Mouse (Mus musculus): Measurements from ENCODE around the gene Sema3a. TPM values are rescaled to one million over a fixed set of nuclear protein-coding genes. Genes with fewer than 3 reads are reported as not detected.
A peak's percentile ranks its signal among the peaks of the same experiment; 100 is the strongest.

Sema3a gene
- 24.7 and 39.4 TPM in 2 replicates for polyA plus RNA-seq (2015; fragmentation: Nextera tagmentation; extraction: Ambion mirVana)

DNA sequence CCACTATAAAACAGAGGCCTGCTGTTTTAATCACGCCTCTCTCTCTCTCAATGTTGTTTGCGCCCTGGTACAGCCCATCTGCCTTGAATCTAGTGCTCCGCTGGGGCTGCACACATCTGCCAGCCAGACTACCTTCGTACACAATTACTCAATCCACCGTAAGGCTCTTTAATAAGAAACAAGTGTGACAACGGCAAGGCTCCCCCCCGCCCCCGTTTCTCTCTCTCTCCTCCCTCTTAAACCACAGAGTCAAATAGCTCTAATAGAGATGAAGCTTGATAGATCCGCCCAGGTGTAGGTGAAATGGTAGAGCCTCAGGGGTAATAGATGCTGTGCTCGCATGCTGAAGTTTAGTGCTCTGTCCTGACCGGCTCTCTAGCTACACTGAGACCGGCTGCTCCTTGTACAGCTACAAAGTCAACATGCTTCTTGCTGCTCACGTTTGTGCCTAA lies at the start of gene Sema3a:
TSS of gene Sema3a (plus strand) at position 174 of the 452 bp plus-strand sequence.
- Histone ChIP-seq H3K27me3 (replicated peaks; ENCODE audit: insufficient read depth, low read length) (no peaks in the 10 kb centered on the region), H3K27ac (ENCODE audit: low read length) (no peak within 1 kb of the TSS), H3K9me3 (ENCODE audit: low read length) (no peaks in the 10 kb centered on the region), H3K4me3 (ENCODE audit: low read depth, low read length) (no peak within 1 kb of the TSS), H3K4me1 (ENCODE audit: insufficient read depth, low read depth, low read length) (no peaks in the 10 kb centered on the region), H3K36me3 (ENCODE audit: insufficient read depth, low read length) (no peaks in the 10 kb centered on the region), H3K9ac (replicated peaks; ENCODE audit: low read depth) (no peak within 1 kb of the TSS), H3K4me2 (replicated peaks; ENCODE audit: low read depth, low read length) (peak within 1 kb of the TSS; percentile 44)
- TF ChIP-seq EP300 (IDR thresholded peaks at IDR 0.05): no peak
- TF ChIP-seq CTCF (IDR thresholded peaks at IDR 0.05): no peak
- WGBS: 47% methylated on average over 13 of the region's 13 CpGs
- peak; percentile 7 for DNase-seq (ENCODE audit: low spot score)
- 0 out of 2 replicates have a peak, but pooled peaks have one; percentile 47 for ATAC-seq

DNA sequence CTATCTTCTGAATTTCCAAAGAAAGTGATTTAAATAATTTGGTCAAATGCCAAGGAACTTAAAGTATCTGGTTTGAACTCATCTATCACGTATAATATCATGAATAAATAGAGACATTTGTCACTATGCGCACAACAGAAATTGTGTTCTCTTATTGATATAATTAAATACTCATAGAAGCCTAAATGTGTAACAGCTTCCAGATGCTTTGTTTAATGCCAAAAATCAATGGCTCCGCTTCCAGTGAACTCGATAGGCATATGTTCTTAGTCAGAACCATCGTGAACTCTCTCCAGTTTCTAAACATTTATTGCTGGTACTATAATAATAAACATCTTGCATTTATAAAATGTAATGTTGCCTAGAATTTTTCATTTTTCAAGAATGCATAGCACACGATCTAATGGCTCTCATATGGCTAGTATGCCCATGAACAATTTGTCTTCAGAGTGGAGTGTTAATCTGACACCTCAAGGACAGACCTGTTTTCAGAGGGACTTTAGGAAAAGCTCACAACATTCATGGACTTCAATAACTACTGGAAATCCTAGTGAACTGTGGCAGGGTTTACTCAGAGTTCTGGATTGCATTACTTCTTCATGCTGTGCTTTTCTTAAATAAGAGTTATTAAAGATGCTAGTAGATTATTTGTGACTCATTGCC lies 40.3 kb upstream of the Sema3a start:
- no peaks in the 10 kb centered on the region for H3K36me3 ChIP-seq (ENCODE audit: insufficient read depth, low read length)
- TF ChIP-seq CTCF (IDR thresholded peaks at IDR 0.05) (no peak), EP300 (IDR thresholded peaks at IDR 0.05) (no peak)
- H3K27me3 ChIP-seq (replicated peaks; ENCODE audit: insufficient read depth, low read length): no peaks in the 10 kb centered on the region
- no peaks in the 10 kb centered on the region for H3K4me1 ChIP-seq (ENCODE audit: insufficient read depth, low read depth, low read length)
- WGBS: 50% methylated on average over 6 of the region's 6 CpGs
- H3K4me2 ChIP-seq (replicated peaks; ENCODE audit: low read depth, low read length): no peak overlapping the region
- no peak overlapping the region for H3K4me3 ChIP-seq (ENCODE audit: low read depth, low read length)
- ATAC-seq (no peak), DNase-seq (ENCODE audit: low spot score) (no peak)
- H3K9me3 ChIP-seq (ENCODE audit: low read length): no peaks in the 10 kb centered on the region
- no peak overlapping the region for H3K27ac ChIP-seq (ENCODE audit: low read length)
- no peak overlapping the region for H3K9ac ChIP-seq (replicated peaks; ENCODE audit: low read depth)

DNA sequence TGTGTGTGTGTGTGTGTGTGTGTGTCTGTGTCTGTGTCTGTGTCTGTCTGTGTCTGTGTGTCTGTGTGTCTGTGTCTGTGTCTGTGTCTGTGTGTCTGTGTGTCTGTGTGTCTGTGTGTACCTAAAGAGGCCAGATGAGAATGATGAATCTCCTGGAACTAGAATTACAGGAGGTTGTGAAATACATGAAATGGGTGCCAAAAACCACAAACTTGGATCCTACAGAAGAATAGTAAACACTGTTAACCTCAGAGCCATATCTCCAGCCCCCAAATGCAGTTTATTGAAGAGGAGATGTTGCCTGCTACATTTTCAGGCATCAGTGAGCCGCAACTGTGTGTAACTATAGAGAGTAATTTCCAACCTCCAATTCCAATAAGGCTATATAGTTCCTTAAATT lies 34.8 kb upstream of the Sema3a start:
- no peak for TF ChIP-seq EP300 (IDR thresholded peaks at IDR 0.05)
- H3K9me3 ChIP-seq (ENCODE audit: low read length): no peaks in the 10 kb centered on the region
- no peak overlapping the region for H3K4me3 ChIP-seq (ENCODE audit: low read depth, low read length)
- DNase-seq (ENCODE audit: low spot score): no peak
- 60% methylated on average over 1 of the region's 1 CpGs for whole genome bisulfite sequencing
- H3K4me2 ChIP-seq (replicated peaks; ENCODE audit: low read depth, low read length): no peak overlapping the region
- no peak overlapping the region for H3K27ac ChIP-seq (ENCODE audit: low read length)
- no peak for ATAC-seq
- no peaks in the 10 kb centered on the region for H3K36me3 ChIP-seq (ENCODE audit: insufficient read depth, low read length)
- H3K4me1 ChIP-seq (ENCODE audit: insufficient read depth, low read depth, low read length): no peaks in the 10 kb centered on the region
- H3K9ac ChIP-seq (replicated peaks; ENCODE audit: low read depth): no peak overlapping the region
- no peaks in the 10 kb centered on the region for H3K27me3 ChIP-seq (replicated peaks; ENCODE audit: insufficient read depth, low read length)

DNA sequence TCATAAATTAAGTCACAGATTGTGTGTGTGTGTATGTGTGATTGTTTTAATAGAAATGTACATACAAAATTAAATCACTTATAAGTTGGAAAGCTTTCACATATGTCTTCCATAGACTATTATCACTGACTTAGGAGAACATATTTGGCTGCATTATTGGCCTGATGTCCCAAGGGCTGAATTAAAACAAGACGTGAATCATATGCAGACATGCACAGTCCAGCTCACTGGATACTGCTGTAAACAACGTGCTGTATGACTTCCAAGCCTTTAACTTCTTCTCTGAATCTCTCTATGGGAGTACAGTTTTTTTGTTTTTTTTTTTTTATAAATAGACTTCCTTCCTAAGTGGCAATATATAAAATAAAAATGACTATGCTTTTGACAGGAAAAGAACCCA lies 15.7 kb upstream of the Sema3a start:
- H3K27me3 ChIP-seq (replicated peaks; ENCODE audit: insufficient read depth, low read length): no peaks in the 10 kb centered on the region
- DNase-seq (ENCODE audit: low spot score) (no peak), ATAC-seq (no peak)
- H3K4me2 ChIP-seq (replicated peaks; ENCODE audit: low read depth, low read length): no peak overlapping the region
- H3K4me3 ChIP-seq (ENCODE audit: low read depth, low read length): no peak overlapping the region
- no peak overlapping the region for H3K27ac ChIP-seq (ENCODE audit: low read length)
- 32% methylated on average over 2 of the region's 2 CpGs for WGBS
- H3K9me3 ChIP-seq (ENCODE audit: low read length): no peaks in the 10 kb centered on the region
- TF ChIP-seq EP300 (IDR thresholded peaks at IDR 0.05) (no peak), CTCF (IDR thresholded peaks at IDR 0.05) (no peak)
- no peaks in the 10 kb centered on the region for H3K36me3 ChIP-seq (ENCODE audit: insufficient read depth, low read length)
- no peaks in the 10 kb centered on the region for H3K4me1 ChIP-seq (ENCODE audit: insufficient read depth, low read depth, low read length)
- H3K9ac ChIP-seq (replicated peaks; ENCODE audit: low read depth): no peak overlapping the region

DNA sequence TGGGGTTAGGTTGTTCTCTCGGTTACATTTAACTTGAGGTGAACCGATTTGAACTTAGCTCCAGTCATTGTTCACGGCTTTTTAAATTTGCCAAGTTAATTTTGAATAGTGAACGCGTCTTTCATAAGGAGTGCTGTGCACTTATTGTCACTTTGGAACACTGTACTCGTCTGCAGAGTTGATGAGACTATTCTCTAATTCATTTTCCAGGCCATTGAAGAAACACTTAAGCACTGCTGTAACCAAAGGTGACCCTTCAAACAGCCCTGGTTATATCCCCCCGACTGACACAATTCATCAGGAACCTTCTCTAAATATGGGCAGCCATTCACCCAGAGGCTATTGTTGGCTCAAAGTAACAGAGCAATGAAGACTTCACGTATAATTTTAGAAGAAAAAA lies 8.0 kb upstream of the Sema3a start:
- Histone ChIP-seq H3K9me3 (ENCODE audit: low read length) (no peaks in the 10 kb centered on the region), H3K36me3 (ENCODE audit: insufficient read depth, low read length) (no peaks in the 10 kb centered on the region), H3K4me1 (ENCODE audit: insufficient read depth, low read depth, low read length) (no peaks in the 10 kb centered on the region), H3K27ac (ENCODE audit: low read length) (no peak overlapping the region), H3K27me3 (replicated peaks; ENCODE audit: insufficient read depth, low read length) (no peaks in the 10 kb centered on the region), H3K9ac (replicated peaks; ENCODE audit: low read depth) (no peak overlapping the region), H3K4me2 (replicated peaks; ENCODE audit: low read depth, low read length) (no peak overlapping the region), H3K4me3 (ENCODE audit: low read depth, low read length) (no peak overlapping the region)
- 72% methylated on average over 8 of the region's 8 CpGs for WGBS
- no peak for DNase-seq (ENCODE audit: low spot score)
- no peak for TF ChIP-seq EP300 (IDR thresholded peaks at IDR 0.05)
- TF ChIP-seq CTCF (IDR thresholded peaks at IDR 0.05): no peak
- no peak for ATAC-seq

GRCm38 (mm10) chr5:13125757-13126156 lies 543 bp downstream of the Sema3a start:
- 55% methylated on average over 9 of the region's 9 CpGs for WGBS
- no peak for TF ChIP-seq CTCF (IDR thresholded peaks at IDR 0.05)
- TF ChIP-seq EP300 (IDR thresholded peaks at IDR 0.05): no peak
- ATAC-seq (0 out of 2 replicates have a peak, but pooled peaks have one; percentile 25), DNase-seq (ENCODE audit: low spot score) (peak; percentile 10)
- no peaks in the 10 kb centered on the region for H3K9me3 ChIP-seq (ENCODE audit: low read length)
- no peak overlapping the region for H3K9ac ChIP-seq (replicated peaks; ENCODE audit: low read depth)
- H3K4me2 ChIP-seq (replicated peaks; ENCODE audit: low read depth, low read length): peak overlapping the region; percentile 44
- no peaks in the 10 kb centered on the region for H3K4me1 ChIP-seq (ENCODE audit: insufficient read depth, low read depth, low read length)
- H3K27me3 ChIP-seq (replicated peaks; ENCODE audit: insufficient read depth, low read length): no peaks in the 10 kb centered on the region
- H3K27ac ChIP-seq (ENCODE audit: low read length): no peak overlapping the region
- H3K4me3 ChIP-seq (ENCODE audit: low read depth, low read length): no peak overlapping the region
- no peaks in the 10 kb centered on the region for H3K36me3 ChIP-seq (ENCODE audit: insufficient read depth, low read length)

Data from lung, postnatal 0 days (tissue).